Mouse (Mus musculus) liver, embryonic 14.5 days (tissue): ENCODE measurements at regions not wholly inside any gene's neighbourhood (a gene's known extent, or its start where the extent isn't known, plus 50 kb on each side); places are given as distances from the start of the nearest gene placed in this dataset.

ENCODE experiments used
- CTCF ChIP-seq: IDR thresholded peaks from 2 replicates; pipeline ENCODE4 v1.5.1; 2016; ENCODE audit warnings: antibody characterized with exemption, low read depth, control low read depth
- EP300 ChIP-seq: IDR thresholded peaks from 2 replicates; pipeline ENCODE4 v1.6.1; 2016; ENCODE audit warnings: antibody characterized with exemption, low read depth

GRCm38 (mm10) chr16:77346128-77346527, 255.8 kb downstream of the Gm11146 start:
- TF ChIP-seq CTCF: no peak
- no peak for TF ChIP-seq EP300
